Mouse (Mus musculus): Measurements from ENCODE around the gene Scube2.
A peak's percentile ranks its signal among the peaks of the same experiment; 100 is the strongest.

Scube2 gene

GRCm38 (mm10) chr7:109849750-109850434, 15.6 kb downstream of the Scube2 start:
- DNase-seq, result no peak

GRCm38 (mm10) chr7:109848867-109849733, 16.4 kb downstream of the Scube2 start:
- no peak for DNase-seq

- no peak for DNase-seq
Observed at GRCm38 (mm10) chr7:109844100-109844499, 21.4 kb downstream of the Scube2 start.

GRCm38 (mm10) chr7:109841618-109842418, 23.7 kb downstream of the Scube2 start:
- no peak for DNase-seq

GRCm38 (mm10) chr7:109841031-109841430, 24.4 kb downstream of the Scube2 start:
- no peak for DNase-seq

- no peak for DNase-seq
Observed at GRCm38 (mm10) chr7:109838613-109839012, 26.9 kb downstream of the Scube2 start.

GRCm38 (mm10) chr7:109837651-109838050, 27.8 kb downstream of the Scube2 start:
- no peak for DNase-seq

GRCm38 (mm10) chr7:109834894-109835293, 30.6 kb downstream of the Scube2 start:
- no peak for DNase-seq

- no peak for DNase-seq
Observed at GRCm38 (mm10) chr7:109831376-109831775, 34.1 kb downstream of the Scube2 start.

- no peak for DNase-seq
Observed at GRCm38 (mm10) chr7:109826911-109827310, 38.6 kb downstream of the Scube2 start.

- no peak for DNase-seq
Observed at GRCm38 (mm10) chr7:109825293-109825692, 40.2 kb downstream of the Scube2 start.

GRCm38 (mm10) chr7:109818600-109818999, 46.9 kb downstream of the Scube2 start:
- no peak for DNase-seq

GRCm38 (mm10) chr7:109817954-109818353, 47.5 kb downstream of the Scube2 start:
- DNase-seq, result peak; percentile 18

GRCm38 (mm10) chr7:109813330-109814140, 51.9 kb downstream of the Scube2 start:
- DNase-seq, result no peak

GRCm38 (mm10) chr7:109807616-109808485, 57.6 kb downstream of the Scube2 start:
- no peak for DNase-seq

GRCm38 (mm10) chr7:109804843-109805242, 60.6 kb downstream of the Scube2 start:
- peak; percentile 63 for DNase-seq

- no peak for DNase-seq
Observed at GRCm38 (mm10) chr7:109804355-109804754, 61.1 kb downstream of the Scube2 start.

GRCm38 (mm10) chr7:109803516-109803915, 62.0 kb downstream of the Scube2 start:
- no peak for DNase-seq

- no peak for DNase-seq
Observed at GRCm38 (mm10) chr7:109800626-109801025, 64.9 kb downstream of the Scube2 start.

- DNase-seq, result no peak
Observed at GRCm38 (mm10) chr7:109799168-109799567, 66.3 kb downstream of the Scube2 start.

GRCm38 (mm10) chr7:109795564-109795963, 69.9 kb downstream of the Scube2 start:
- DNase-seq, result no peak
